Mouse (Mus musculus) embryonic facial prominence, embryonic 15.5 days (tissue): ENCODE measurements around the gene Mypn. TPM values are rescaled to one million over a fixed set of nuclear protein-coding genes. Genes with fewer than 3 reads are reported as not detected.

Experiments
- ATAC-seq: fragments of 200-750 bp; cut with Nextera tagmentation; 2 replicates; pipeline ENCODE4 v1.8.0; 2017; ENCODE audit warnings: low read depth, moderate TSS enrichment; ENCODE audit not compliant: insufficient number of reproducible peaks, low FRiP score, low TSS enrichment
- H3K27ac ChIP-seq: fragments of 300-500 bp; sonication (generic); replicated peaks from 2 replicates; pipeline ENCODE4 v1.5.1; 2015; ENCODE audit warnings: mild to moderate bottlenecking, inconsistent platforms
- H3K27me3 ChIP-seq: fragments of 300-500 bp; sonication (generic); 2 replicates; pipeline ENCODE4 v1.6.1; 2015; ENCODE audit warnings: inconsistent platforms
- H3K36me3 ChIP-seq: fragments of 300-500 bp; sonication (generic); 2 replicates; pipeline ENCODE4 v1.6.1; 2015; ENCODE audit warnings: mild to moderate bottlenecking, inconsistent platforms
- H3K4me1 ChIP-seq: fragments of 300-500 bp; sonication (generic); 2 replicates; pipeline ENCODE4 v1.6.1; 2015; ENCODE audit warnings: inconsistent platforms
- H3K4me2 ChIP-seq: fragments of 300-500 bp; sonication (generic); replicated peaks from 2 replicates; pipeline ENCODE4 v1.6.1; 2015; ENCODE audit warnings: mild to moderate bottlenecking, inconsistent platforms
- H3K4me3 ChIP-seq: fragments of 300-500 bp; sonication (generic); replicated peaks from 2 replicates; pipeline ENCODE4 v1.5.1; 2015; ENCODE audit warnings: mild to moderate bottlenecking, inconsistent platforms
- H3K9ac ChIP-seq: fragments of 300-500 bp; sonication (generic); 2 replicates; pipeline ENCODE4 v1.6.1; 2015; ENCODE audit warnings: inconsistent platforms
- H3K9me3 ChIP-seq: fragments of 300-500 bp; sonication (generic); replicated peaks from 2 replicates; pipeline ENCODE4 v1.6.1; 2016; ENCODE audit warnings: inconsistent platforms
- WGBS: fragments of 180-500 bp; shearing (Covaris S2); methylation state at CpG from one replicate; pipeline ENCODE4 v1.1.7; 2015; 5-methylcytosine and 5-hydroxymethylcytosine counted together
- polyA plus RNA-seq: library from polyadenylated mRNA; unstranded; fragments of >200 nt; fragmentation: Nextera tagmentation; extraction: Ambion mirVana; gene quantifications from 2 replicates; pipeline ENCODE4 v1.2.1, GENCODE M21; 2015

The Mypn gene
- polyA plus RNA-seq, 1 experiment from 2014 or later = 4.1 TPM

DNA sequence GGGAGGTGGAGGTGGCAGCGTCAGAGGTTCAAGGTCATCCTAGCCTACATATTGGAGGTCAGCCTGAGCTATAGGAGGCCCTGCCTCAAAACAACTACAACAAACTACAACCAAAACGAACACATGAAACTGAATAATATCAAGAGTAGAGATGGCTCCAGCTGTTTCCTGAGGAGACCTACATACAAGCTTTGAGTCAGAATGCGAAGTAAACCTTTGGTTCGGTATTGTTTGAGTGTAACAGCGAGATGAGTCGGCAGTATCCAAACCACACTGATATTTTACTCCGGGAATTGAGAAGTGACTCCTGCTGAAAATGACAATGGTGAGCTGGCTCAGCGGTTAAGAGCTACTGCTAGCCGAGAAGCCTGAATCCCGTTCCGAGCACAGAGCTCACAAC lies 34.2 kb downstream of the Mypn start:
- Histone ChIP-seq H3K4me1 (no peaks in the 10 kb centered on the region), H3K4me3 (no peak overlapping the region), H3K27ac (no peak overlapping the region), H3K36me3 (no peaks in the 10 kb centered on the region), H3K9me3 (no peaks in the 10 kb centered on the region), H3K9ac (no peak overlapping the region), H3K27me3 (no peaks in the 10 kb centered on the region), H3K4me2 (no peak overlapping the region)
- 88% methylated on average over 11 of the region's 11 CpGs for WGBS
- ATAC-seq = no peak

GRCm38 (mm10) chr10:63168124-63168523 lies 35.6 kb downstream of the Mypn start:
- Histone ChIP-seq H3K4me1 (no peaks in the 10 kb centered on the region), H3K27me3 (no peaks in the 10 kb centered on the region), H3K36me3 (no peaks in the 10 kb centered on the region), H3K9me3 (no peaks in the 10 kb centered on the region), H3K4me3 (no peak overlapping the region), H3K4me2 (no peak overlapping the region), H3K27ac (no peak overlapping the region), H3K9ac (no peak overlapping the region)
- no peak for ATAC-seq
- WGBS = 85% methylated on average over 12 of the region's 12 CpGs

DNA sequence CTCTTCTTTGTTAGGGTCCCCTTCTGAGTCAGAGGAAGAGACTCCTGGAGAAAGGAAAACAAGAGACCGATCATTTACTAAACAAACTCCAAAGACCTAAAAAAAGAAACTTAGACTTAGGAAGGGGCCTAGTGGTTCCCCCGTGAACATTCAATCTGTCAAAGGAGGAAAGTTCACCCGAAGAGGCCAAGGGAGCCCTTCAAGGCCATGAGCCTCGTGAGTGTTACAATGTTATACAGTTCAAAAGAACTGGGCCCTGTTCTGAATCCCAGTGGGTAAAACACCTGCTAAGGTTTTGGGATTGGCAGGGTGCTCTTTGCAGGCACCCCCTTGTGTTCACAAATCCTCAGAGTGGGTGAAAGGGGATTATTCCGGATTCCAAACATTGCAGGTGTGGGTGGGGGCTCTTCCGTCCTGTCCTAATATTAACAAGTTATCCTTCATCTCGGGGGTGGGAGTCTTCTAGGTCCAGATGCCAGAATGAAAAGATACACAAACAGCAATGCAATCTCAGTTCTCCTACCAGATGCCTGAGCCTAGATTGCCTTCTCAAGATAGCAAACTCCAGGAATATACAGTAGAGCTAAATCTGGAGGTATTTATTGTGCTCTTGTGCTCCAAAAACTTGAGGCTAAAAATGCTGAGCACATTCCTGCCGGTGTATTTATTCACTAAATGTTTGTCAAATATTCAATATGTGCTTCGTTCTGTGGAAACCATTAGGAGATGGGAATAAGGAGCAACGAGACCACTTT lies 36.3 kb downstream of the Mypn start:
- no peak overlapping the region for H3K9ac ChIP-seq
- no peaks in the 10 kb centered on the region for H3K36me3 ChIP-seq
- H3K4me3 ChIP-seq = no peak overlapping the region
- no peaks in the 10 kb centered on the region for H3K9me3 ChIP-seq
- ATAC-seq = no peak
- no peaks in the 10 kb centered on the region for H3K27me3 ChIP-seq
- no peaks in the 10 kb centered on the region for H3K4me1 ChIP-seq
- H3K4me2 ChIP-seq = no peak overlapping the region
- WGBS = 80% methylated on average over 10 of the region's 10 CpGs
- H3K27ac ChIP-seq = no peak overlapping the region

DNA sequence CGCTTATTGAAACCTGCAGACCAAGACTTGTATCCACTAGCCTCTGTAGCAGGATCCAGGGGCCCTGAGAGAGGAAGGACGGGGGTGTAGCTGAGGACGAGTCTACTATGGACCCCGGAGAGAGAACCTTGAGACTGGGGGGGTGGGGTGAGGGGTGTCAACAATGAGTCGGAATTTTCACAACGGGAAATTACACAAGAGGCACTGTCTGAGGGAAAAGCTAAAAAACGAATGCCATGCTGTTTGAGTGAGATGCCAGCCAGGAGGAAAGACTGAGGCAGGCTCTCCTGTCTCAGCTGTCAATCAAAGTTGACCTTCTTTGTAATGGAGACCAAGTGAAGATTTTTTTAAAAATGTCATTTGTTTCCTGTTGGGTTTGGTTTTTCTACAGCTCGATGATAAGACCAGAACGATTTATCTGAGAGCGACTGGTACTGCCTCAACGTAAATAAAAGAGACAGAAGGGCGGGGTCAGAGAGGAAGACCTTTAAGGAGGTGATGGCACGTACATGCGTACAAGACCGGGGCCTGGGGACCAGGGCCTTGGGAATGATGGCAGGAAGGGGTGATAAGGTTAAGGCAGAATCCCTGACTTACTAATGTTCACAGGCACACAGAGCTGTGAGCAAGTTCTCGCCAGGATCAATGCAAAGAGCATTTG lies 37.9 kb downstream of the Mypn start:
- Histone ChIP-seq H3K36me3 (no peaks in the 10 kb centered on the region), H3K4me1 (no peaks in the 10 kb centered on the region), H3K4me3 (no peak overlapping the region), H3K9me3 (no peaks in the 10 kb centered on the region), H3K27ac (no peak overlapping the region), H3K9ac (no peak overlapping the region), H3K4me2 (no peak overlapping the region), H3K27me3 (no peaks in the 10 kb centered on the region)
- 76% methylated on average over 16 of the region's 16 CpGs for WGBS
- ATAC-seq = no peak

DNA sequence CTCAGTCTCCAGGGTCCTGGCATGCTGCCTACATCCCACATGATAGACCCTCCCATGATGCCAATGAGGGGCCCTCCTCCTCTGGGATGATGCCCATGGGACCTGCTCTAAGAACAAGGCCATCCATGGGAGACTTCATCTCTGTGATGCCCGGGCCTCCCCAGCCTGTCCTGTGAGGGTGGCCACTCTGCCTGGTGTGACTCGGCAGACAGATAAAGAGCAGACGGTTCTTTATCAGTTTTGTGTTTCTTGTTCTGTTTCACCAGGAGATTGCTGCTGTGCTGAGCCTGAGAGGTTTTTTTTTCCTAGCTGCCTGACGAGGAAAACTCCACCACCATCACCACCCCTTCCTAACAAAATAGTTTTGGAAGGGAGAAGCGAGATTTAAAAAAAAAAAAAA lies 42.5 kb downstream of the Mypn start:
- H3K4me2 ChIP-seq = no peak overlapping the region
- no peak for ATAC-seq
- no peaks in the 10 kb centered on the region for H3K27me3 ChIP-seq
- H3K9ac ChIP-seq = no peak overlapping the region
- WGBS = 62% methylated on average over 5 of the region's 5 CpGs
- H3K9me3 ChIP-seq = no peaks in the 10 kb centered on the region
- no peak overlapping the region for H3K4me3 ChIP-seq
- H3K4me1 ChIP-seq = no peaks in the 10 kb centered on the region
- H3K36me3 ChIP-seq = no peaks in the 10 kb centered on the region
- H3K27ac ChIP-seq = no peak overlapping the region

DNA sequence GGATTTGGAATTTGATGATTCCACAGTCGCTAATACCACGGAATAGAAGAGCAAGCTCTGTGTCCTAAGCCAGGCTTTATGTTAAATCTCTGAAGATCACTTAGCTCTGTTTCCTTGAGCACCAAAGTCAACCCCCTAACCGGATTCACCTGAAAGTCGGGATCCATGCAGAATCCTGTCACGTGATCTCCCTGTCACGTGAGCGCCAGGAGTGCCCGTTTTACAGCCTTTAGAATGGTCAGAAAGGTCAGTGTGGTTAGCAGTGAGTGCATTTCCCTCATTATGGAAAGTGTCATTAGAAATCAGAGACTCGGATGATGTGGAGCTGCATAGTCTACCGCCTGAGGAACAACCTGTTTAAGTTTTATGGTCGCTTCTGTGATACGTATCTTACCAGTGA lies 43.1 kb downstream of the Mypn start:
- H3K9me3 ChIP-seq = no peaks in the 10 kb centered on the region
- no peak overlapping the region for H3K27ac ChIP-seq
- 62% methylated on average over 12 of the region's 12 CpGs for WGBS
- ATAC-seq = no peak
- no peak overlapping the region for H3K4me2 ChIP-seq
- H3K9ac ChIP-seq = no peak overlapping the region
- no peaks in the 10 kb centered on the region for H3K36me3 ChIP-seq
- H3K27me3 ChIP-seq = no peaks in the 10 kb centered on the region
- no peaks in the 10 kb centered on the region for H3K4me1 ChIP-seq
- H3K4me3 ChIP-seq = no peak overlapping the region

DNA sequence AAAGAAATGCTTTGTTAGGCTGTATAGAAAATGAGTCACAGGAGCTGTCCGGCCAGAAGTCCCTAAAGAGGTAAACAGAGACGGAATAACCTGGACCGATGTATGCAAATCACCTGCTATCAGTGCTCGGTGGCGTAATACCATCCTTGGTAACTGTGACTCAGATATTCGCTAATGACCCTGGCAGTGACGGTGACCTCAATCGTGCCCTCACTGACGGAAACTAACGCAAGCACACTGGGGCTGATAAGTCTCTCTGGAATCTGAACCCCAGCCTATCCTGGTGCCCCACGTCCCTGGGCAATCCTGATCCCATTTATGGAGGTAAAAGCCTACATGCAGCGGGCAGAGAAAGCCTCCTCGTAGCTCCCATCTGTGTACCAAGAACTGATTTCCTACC lies 45.6 kb downstream of the Mypn start:
- WGBS = 71% methylated on average over 13 of the region's 13 CpGs

GRCm38 (mm10) chr10:63157491-63157890 lies 46.3 kb downstream of the Mypn start:
- Histone ChIP-seq H3K27ac (no peak overlapping the region), H3K4me2 (no peak overlapping the region), H3K9me3 (no peaks in the 10 kb centered on the region), H3K4me3 (no peak overlapping the region), H3K36me3 (no peaks in the 10 kb centered on the region), H3K27me3 (no peaks in the 10 kb centered on the region), H3K4me1 (no peaks in the 10 kb centered on the region), H3K9ac (no peak overlapping the region)
- WGBS = 80% methylated on average over 4 of the region's 4 CpGs
- no peak for ATAC-seq

More for the DNA sequence above, 45.6 kb downstream of the Mypn start:
- no peaks in the 10 kb centered on the region for H3K4me1 ChIP-seq
- no peak overlapping the region for H3K4me2 ChIP-seq
- no peak overlapping the region for H3K4me3 ChIP-seq
- no peak overlapping the region for H3K27ac ChIP-seq
- no peaks in the 10 kb centered on the region for H3K9me3 ChIP-seq
- H3K9ac ChIP-seq = no peak overlapping the region
- H3K36me3 ChIP-seq = no peaks in the 10 kb centered on the region
- no peak for ATAC-seq
- H3K27me3 ChIP-seq = no peaks in the 10 kb centered on the region

DNA sequence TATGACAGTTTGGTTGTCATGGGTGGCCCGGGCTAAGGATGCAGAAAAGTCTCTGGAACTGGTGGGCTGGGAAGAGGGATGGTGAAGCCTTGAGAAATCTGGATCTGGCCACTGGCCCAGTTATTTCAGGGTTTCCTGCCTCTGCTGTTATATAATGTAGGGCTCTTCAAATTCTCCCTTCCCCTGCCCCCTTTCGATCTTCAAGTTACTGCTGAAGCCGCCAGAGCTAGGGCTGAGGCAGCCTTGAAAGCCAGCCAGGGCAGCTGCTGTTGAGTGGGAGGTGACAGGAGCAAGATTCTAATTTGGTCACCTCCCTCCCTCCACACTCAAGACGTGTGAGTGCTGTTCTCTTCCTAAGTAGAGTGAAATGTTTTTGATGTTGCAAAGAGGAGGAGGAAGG lies 46.8 kb downstream of the Mypn start:
- 0 out of 2 replicates have a peak, but pooled peaks have one; percentile 47 for ATAC-seq
- no peaks in the 10 kb centered on the region for H3K27me3 ChIP-seq
- H3K9me3 ChIP-seq = no peaks in the 10 kb centered on the region
- WGBS = 47% methylated on average over 4 of the region's 4 CpGs
- no peak overlapping the region for H3K4me3 ChIP-seq
- no peaks in the 10 kb centered on the region for H3K36me3 ChIP-seq
- H3K9ac ChIP-seq = no peak overlapping the region
- no peak overlapping the region for H3K27ac ChIP-seq
- H3K4me1 ChIP-seq = no peaks in the 10 kb centered on the region
- no peak overlapping the region for H3K4me2 ChIP-seq

DNA sequence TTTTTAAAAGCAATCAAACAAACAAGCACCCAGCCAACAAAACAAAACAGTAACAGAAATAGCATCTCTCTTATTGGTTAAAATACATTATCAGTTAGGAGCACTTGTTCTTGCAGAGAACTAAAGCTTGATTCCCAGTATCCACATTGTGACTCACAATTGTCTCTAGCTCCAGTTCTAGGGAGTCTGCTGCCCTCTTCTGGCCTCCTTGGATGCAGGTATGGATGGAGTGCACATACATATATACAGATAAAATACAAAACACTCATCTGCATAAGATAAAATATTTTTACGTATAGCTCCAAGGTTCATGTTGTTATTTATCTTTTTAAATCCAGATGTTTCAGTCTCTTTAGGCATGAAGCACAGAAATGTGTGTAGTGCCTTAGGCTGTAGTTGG lies 47.4 kb downstream of the Mypn start:
- WGBS = 93% methylated on average over 1 of the region's 1 CpGs
- Histone ChIP-seq H3K36me3 (no peaks in the 10 kb centered on the region), H3K27me3 (no peaks in the 10 kb centered on the region), H3K4me2 (no peak overlapping the region), H3K4me3 (no peak overlapping the region), H3K9ac (no peak overlapping the region), H3K27ac (no peak overlapping the region), H3K9me3 (no peaks in the 10 kb centered on the region), H3K4me1 (no peaks in the 10 kb centered on the region)
- ATAC-seq = no peak

- 73% methylated on average over 4 of the region's 4 CpGs for WGBS
- Histone ChIP-seq H3K4me1 (no peaks in the 10 kb centered on the region), H3K27ac (no peak overlapping the region), H3K4me3 (no peak overlapping the region), H3K9ac (no peak overlapping the region), H3K9me3 (no peaks in the 10 kb centered on the region), H3K4me2 (no peak overlapping the region), H3K36me3 (no peaks in the 10 kb centered on the region), H3K27me3 (no peaks in the 10 kb centered on the region)
- ATAC-seq = no peak
Measured at GRCm38 (mm10) chr10:63155668-63156350, 47.9 kb downstream of the Mypn start.
